ENCODE assay signal across 18 mouse cellular contexts in the genomic region with DNA sequence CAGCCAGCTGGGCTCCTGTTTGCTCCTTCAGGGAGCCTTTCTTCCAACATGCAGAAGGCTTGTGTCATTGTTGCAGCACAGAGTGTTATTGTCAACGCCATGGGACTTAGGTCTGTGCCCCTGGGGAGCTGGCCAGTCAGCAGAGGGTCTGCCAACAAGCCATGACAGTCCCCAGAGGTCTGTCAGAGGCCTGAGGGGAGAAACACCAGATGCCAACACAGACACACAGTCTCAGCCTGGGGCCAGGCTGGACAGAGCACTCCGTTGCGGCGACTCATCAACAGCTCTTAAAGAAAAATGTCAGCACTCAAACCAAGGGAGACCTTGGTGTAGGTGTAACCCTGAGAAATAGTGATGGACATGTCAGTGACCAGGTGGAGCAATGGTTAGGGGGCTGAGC.
A peak's percentile ranks its signal among the peaks of the same experiment; 100 is the strongest.
DNase-seq lines count a peak whose midpoint lies in the region; ATAC-seq and TF ChIP-seq lines count a peak whose summit lies in the region.
"Had no signal": no experiment of that assay in that cellular context is flagged by ENCODE, and none has a peak within 500 bp of the region (broad histone marks: within the 10 kb centered on the region; RNA-seq: fewer than 3 reads in every experiment).

No protein-coding gene starts in this region.

- no peak for DNase-seq in embryonic facial prominence, embryonic 10.5 days (ENCODE audit: low spot score)
- no peak for DNase-seq in heart, adult 2 months
- DNase-seq in hindbrain, postnatal 0 days (ENCODE audit: low spot score), result no peak
- DNase-seq in hindbrain, embryonic 10.5 days (ENCODE audit: low spot score), result no peak
- DNase-seq in 3134 (ENCODE audit: extremely low read depth, insufficient read length, low spot score), result peak; percentile 16
- DNase-seq in spleen, postnatal 36 days (ENCODE audit: low spot score in 2 of 2), result no peak
- DNase-seq: cerebellum, adult 11-12 months; gastrocnemius, postnatal 14 days; kidney, postnatal 36 days; lung, adult 2 months; lung, postnatal 4 days; right cerebral cortex, adult 18-20 months; thymus, postnatal 36 days had no signal

- H3K4me3 ChIP-seq in embryonic facial prominence, embryonic 13.5 days, result no peak overlapping the region
- no peak overlapping the region for H3K4me3 ChIP-seq in embryonic facial prominence, embryonic 10.5 days
- H3K4me3 ChIP-seq in heart, embryonic 13.5 days, result no peak overlapping the region
- no peak overlapping the region for H3K4me3 ChIP-seq in heart, adult 2 months
- H3K4me3 ChIP-seq in hindbrain, postnatal 0 days (ENCODE audit: low read length), result no peak overlapping the region
- H3K4me3 ChIP-seq in hindbrain, embryonic 10.5 days, result no peak overlapping the region
- H3K4me3 ChIP-seq: embryonic facial prominence, embryonic 15.5 days; liver, embryonic 12.5 days had no signal

- no peaks in the 10 kb centered on the region for H3K9me3 ChIP-seq in embryonic facial prominence, embryonic 13.5 days
- H3K9me3 ChIP-seq in embryonic facial prominence, embryonic 10.5 days, result peaks cover 3% of the 10 kb centered on the region; the same call in 1 of the 2 replicates
- H3K9me3 ChIP-seq in heart, embryonic 13.5 days, result no peaks in the 10 kb centered on the region
- H3K9me3 ChIP-seq in hindbrain, postnatal 0 days (ENCODE audit: low read length), result no peaks in the 10 kb centered on the region
- no peaks in the 10 kb centered on the region for H3K9me3 ChIP-seq in hindbrain, embryonic 10.5 days
- H3K9me3 ChIP-seq: embryonic facial prominence, embryonic 15.5 days had no signal

- no peaks in the 10 kb centered on the region for H3K79me2 ChIP-seq in heart, adult 2 months (replicated peaks; ENCODE audit: control insufficient read depth, insufficient read depth, low read length)

- intact Hi-C loops in heart, adult 2 months (cut with DNase I), result no loop called here

- TF ChIP-seq CTCF in heart, adult 2 months (IDR thresholded peaks at IDR 0.05), result no peak
- TF ChIP-seq CTCF in hindbrain, postnatal 0 days (IDR thresholded peaks at IDR 0.05; ENCODE audit: low read depth), result no peak

- WGBS in embryonic facial prominence, embryonic 13.5 days, result 53% methylated on average over 4 of the region's 4 CpGs
- WGBS in embryonic facial prominence, embryonic 10.5 days, result 64% methylated on average over 4 of the region's 4 CpGs
- 20% methylated on average over 4 of the region's 4 CpGs for WGBS in heart, embryonic 13.5 days
- 46% methylated on average over 4 of the region's 4 CpGs for WGBS in heart, adult 2 months
- WGBS in hindbrain, postnatal 0 days, result 55% methylated on average over 4 of the region's 4 CpGs
- 62% methylated on average over 4 of the region's 4 CpGs for WGBS in hindbrain, embryonic 10.5 days

- no peak overlapping the region for H3K27ac ChIP-seq in embryonic facial prominence, embryonic 13.5 days
- no peak overlapping the region for H3K27ac ChIP-seq in embryonic facial prominence, embryonic 10.5 days (replicated peaks)
- H3K27ac ChIP-seq in heart, embryonic 13.5 days (replicated peaks), result peak overlapping the region; percentile 54
- H3K27ac ChIP-seq in heart, adult 2 months, result no peak overlapping the region
- H3K27ac ChIP-seq in hindbrain, postnatal 0 days, result no peak overlapping the region
- no peak overlapping the region for H3K27ac ChIP-seq in hindbrain, embryonic 10.5 days
- H3K27ac ChIP-seq: embryonic facial prominence, embryonic 15.5 days; liver, embryonic 12.5 days had no signal

- 0 out of 2 replicates have a peak, but pooled peaks have one; percentile 48 for ATAC-seq in embryonic facial prominence, embryonic 13.5 days (ENCODE audit: insufficient number of reproducible peaks, insufficient read depth, low FRiP score, low TSS enrichment, low read depth)
- ATAC-seq in heart, embryonic 13.5 days (ENCODE audit: extremely low read depth, insufficient number of reproducible peaks, low FRiP score, low TSS enrichment), result no peak
- 0 out of 2 replicates have a peak, but pooled peaks have one; percentile 27 for ATAC-seq in hindbrain, postnatal 0 days
- ATAC-seq: liver, embryonic 12.5 days had no signal

- peaks cover 16% of the 10 kb centered on the region for H3K4me1 ChIP-seq in embryonic facial prominence, embryonic 13.5 days
- peaks cover 35% of the 10 kb centered on the region for H3K4me1 ChIP-seq in embryonic facial prominence, embryonic 10.5 days
- peaks cover 45% of the 10 kb centered on the region for H3K4me1 ChIP-seq in heart, embryonic 13.5 days
- no peaks in the 10 kb centered on the region for H3K4me1 ChIP-seq in heart, adult 2 months (ENCODE audit: control insufficient read depth, insufficient read depth, low read length)
- peaks cover 12% of the 10 kb centered on the region; the same call in 1 of the 2 replicates for H3K4me1 ChIP-seq in hindbrain, postnatal 0 days (ENCODE audit: insufficient read depth, low read length)
- H3K4me1 ChIP-seq in hindbrain, embryonic 10.5 days (replicated peaks), result peaks cover 25% of the 10 kb centered on the region
- H3K4me1 ChIP-seq: liver, embryonic 12.5 days had no signal

- H3K9ac ChIP-seq in embryonic facial prominence, embryonic 13.5 days, result no peak overlapping the region
- no peak overlapping the region for H3K9ac ChIP-seq in heart, embryonic 13.5 days
- no peak overlapping the region for H3K9ac ChIP-seq in heart, adult 2 months (ENCODE audit: low read depth, low read length)
- no peak overlapping the region for H3K9ac ChIP-seq in hindbrain, postnatal 0 days (replicated peaks; ENCODE audit: low read length)
- H3K9ac ChIP-seq: embryonic facial prominence, embryonic 15.5 days; liver, embryonic 12.5 days had no signal

- H3K36me3 ChIP-seq in embryonic facial prominence, embryonic 13.5 days, result no peaks in the 10 kb centered on the region
- no peaks in the 10 kb centered on the region for H3K36me3 ChIP-seq in embryonic facial prominence, embryonic 10.5 days (replicated peaks)
- no peaks in the 10 kb centered on the region for H3K36me3 ChIP-seq in heart, embryonic 13.5 days
- H3K36me3 ChIP-seq in heart, adult 2 months (ENCODE audit: control insufficient read depth, insufficient read depth, low read length), result no peaks in the 10 kb centered on the region
- no peaks in the 10 kb centered on the region for H3K36me3 ChIP-seq in hindbrain, postnatal 0 days (ENCODE audit: insufficient read depth, low read length)
- no peaks in the 10 kb centered on the region for H3K36me3 ChIP-seq in hindbrain, embryonic 10.5 days
- H3K36me3 ChIP-seq: embryonic facial prominence, embryonic 15.5 days; G1E; liver, embryonic 12.5 days had no signal

- TF ChIP-seq EP300 in heart, adult 2 months (IDR thresholded peaks at IDR 0.05; ENCODE audit: insufficient read depth, low read depth, low read length), result no peak

- H3K4me2 ChIP-seq in embryonic facial prominence, embryonic 13.5 days, result no peak overlapping the region
- no peak overlapping the region for H3K4me2 ChIP-seq in heart, embryonic 13.5 days
- no peak overlapping the region for H3K4me2 ChIP-seq in hindbrain, postnatal 0 days (ENCODE audit: low read depth, low read length)
- H3K4me2 ChIP-seq: embryonic facial prominence, embryonic 15.5 days; liver, embryonic 12.5 days had no signal

- H3K27me3 ChIP-seq in embryonic facial prominence, embryonic 13.5 days, result no peaks in the 10 kb centered on the region
- no peaks in the 10 kb centered on the region for H3K27me3 ChIP-seq in embryonic facial prominence, embryonic 10.5 days (replicated peaks; ENCODE audit: low read depth, poor library complexity, severe bottlenecking)
- no peaks in the 10 kb centered on the region; the same call in 1 of the 2 replicates for H3K27me3 ChIP-seq in heart, embryonic 13.5 days (replicated peaks)
- H3K27me3 ChIP-seq in heart, adult 2 months (ENCODE audit: control insufficient read depth, insufficient read depth, low read length), result no peaks in the 10 kb centered on the region
- H3K27me3 ChIP-seq in hindbrain, postnatal 0 days (ENCODE audit: insufficient read depth, low read length), result no peaks in the 10 kb centered on the region
- H3K27me3 ChIP-seq in hindbrain, embryonic 10.5 days (ENCODE audit: insufficient read depth, poor library complexity, severe bottlenecking), result no peaks in the 10 kb centered on the region
- H3K27me3 ChIP-seq: embryonic facial prominence, embryonic 15.5 days; liver, embryonic 12.5 days had no signal

- TF ChIP-seq POLR2A in heart, adult 2 months (IDR thresholded peaks at IDR 0.05; ENCODE audit: insufficient read depth, low read depth, low read length), result no peak
